Mouse (Mus musculus) MEL-GATA-1-ER (cell line): ENCODE data around the gene Phgr1.

Source experiments
- DNase-seq: peaks from one replicate; pipeline ENCODE4 v3.0.0-alpha.2; 2012; ENCODE audit warnings: low read depth; ENCODE audit errors: extremely low read depth

Gene Phgr1

GRCm38 (mm10) chr2:118772158-118772874 lies at the start of gene Phgr1:
Phgr1 (plus strand) TSS chr2:118772769.
- no peak for DNase-seq

GRCm38 (mm10) chr2:118723693-118724486 lies 48.7 kb upstream of the Phgr1 start:
- no peak for DNase-seq

GRCm38 (mm10) chr2:118725511-118725910 lies 47.1 kb upstream of the Phgr1 start:
- DNase-seq: no peak

GRCm38 (mm10) chr2:118726873-118727272 lies 45.7 kb upstream of the Phgr1 start:
- DNase-seq: no peak

- no peak for DNase-seq
These were observed 44.7 kb upstream of the Phgr1 start for GRCm38 (mm10) chr2:118727911-118728310.

GRCm38 (mm10) chr2:118728337-118728736 lies 44.2 kb upstream of the Phgr1 start, which contains the start of gene Plcb2:
Plcb2 (minus strand) TSS chr2:118728438.
- DNase-seq: no peak

- no peak for DNase-seq
These were observed 43.4 kb upstream of the Phgr1 start for GRCm38 (mm10) chr2:118729194-118729593.

- no peak for DNase-seq
These were observed 42.5 kb upstream of the Phgr1 start for GRCm38 (mm10) chr2:118729816-118730621.

GRCm38 (mm10) chr2:118730622-118730915 lies 42.0 kb upstream of the Phgr1 start:
- DNase-seq: no peak

GRCm38 (mm10) chr2:118731981-118732380 lies 40.6 kb upstream of the Phgr1 start:
- DNase-seq: no peak

- DNase-seq: no peak
These were observed 39.2 kb upstream of the Phgr1 start for GRCm38 (mm10) chr2:118733341-118733740.

- DNase-seq: no peak
These were observed 32.2 kb upstream of the Phgr1 start for GRCm38 (mm10) chr2:118740341-118740740.

GRCm38 (mm10) chr2:118741183-118741582 lies 31.4 kb upstream of the Phgr1 start:
- no peak for DNase-seq

- peak; percentile 71 for DNase-seq
These were observed 29.2 kb upstream of the Phgr1 start for GRCm38 (mm10) chr2:118743261-118743943.

- no peak for DNase-seq
These were observed 27.9 kb upstream of the Phgr1 start for GRCm38 (mm10) chr2:118744621-118745020.

GRCm38 (mm10) chr2:118745232-118745884 lies 27.2 kb upstream of the Phgr1 start, which contains the start of gene Inafm2:
Inafm2 (plus strand) TSS chr2:118745758.
- peak; percentile 84 for DNase-seq

GRCm38 (mm10) chr2:118745915-118746901 lies 26.4 kb upstream of the Phgr1 start:
- no peak for DNase-seq

- no peak for DNase-seq
These were observed 25.1 kb upstream of the Phgr1 start for GRCm38 (mm10) chr2:118747301-118747960.

- no peak for DNase-seq
These were observed 23.2 kb upstream of the Phgr1 start for GRCm38 (mm10) chr2:118749341-118749884.
